Mouse (Mus musculus): Measurements from ENCODE around the gene Dydc1.

Dydc1 gene

GRCm38 (mm10) chr14:41098726-41099125 lies 26.0 kb downstream of the Dydc1 start:
- no peak for DNase-seq (ENCODE audit: low spot score)

- DNase-seq (ENCODE audit: low spot score) = no peak
Observed at GRCm38 (mm10) chr14:41100712-41101111, 28.0 kb downstream of the Dydc1 start.

GRCm38 (mm10) chr14:41101242-41101641 lies 28.5 kb downstream of the Dydc1 start:
- no peak for DNase-seq (ENCODE audit: low spot score)

GRCm38 (mm10) chr14:41102269-41102668 lies 29.6 kb downstream of the Dydc1 start:
- no peak for DNase-seq (ENCODE audit: low spot score)

- DNase-seq (ENCODE audit: low spot score) = no peak
Observed at GRCm38 (mm10) chr14:41104853-41105444, 32.2 kb downstream of the Dydc1 start, which contains the start of gene Mat1a. Gene Mat1a (plus strand): TSS chr14:41105035.

GRCm38 (mm10) chr14:41111031-41111668 lies 38.4 kb downstream of the Dydc1 start:
- DNase-seq (ENCODE audit: low spot score) = no peak

- no peak for DNase-seq (ENCODE audit: low spot score)
Observed at GRCm38 (mm10) chr14:41112944-41113343, 40.2 kb downstream of the Dydc1 start.

GRCm38 (mm10) chr14:41116271-41116670 lies 43.6 kb downstream of the Dydc1 start:
- DNase-seq (ENCODE audit: low spot score) = no peak

- no peak for DNase-seq (ENCODE audit: low spot score)
Observed at GRCm38 (mm10) chr14:41124683-41125082, 52.0 kb downstream of the Dydc1 start.

GRCm38 (mm10) chr14:41127997-41128396 lies 55.3 kb downstream of the Dydc1 start:
- peak; percentile 3 for DNase-seq (ENCODE audit: low spot score)

GRCm38 (mm10) chr14:41131540-41131939 lies 58.8 kb downstream of the Dydc1 start, which contains the start of gene Sftpa1:
Gene Sftpa1 (plus strand): TSS chr14:41131782.
- DNase-seq (ENCODE audit: low spot score) = no peak

GRCm38 (mm10) chr14:41137006-41137405 lies 64.3 kb downstream of the Dydc1 start:
- DNase-seq (ENCODE audit: low spot score) = no peak

GRCm38 (mm10) chr14:41140686-41141085 lies 68.0 kb downstream of the Dydc1 start:
- DNase-seq (ENCODE audit: low spot score) = no peak
